Mouse (Mus musculus): ENCODE results near the gene Arhgef6. TPM values are rescaled to one million over a fixed set of nuclear protein-coding genes. Genes with fewer than 3 reads are reported as not detected.

The Arhgef6 gene
- total RNA-seq (2021) = 10 to 100 TPM; 30.4 to 31.4 TPM
- long read RNA-seq, experiment 1, partial matches to known transcripts = 0 of 4 reads
- long read RNA-seq, experiment 1, other reads (novel, unspliced or antisense) = 4 of 4 reads
- long read RNA-seq, experiment 2, partial matches to known transcripts = 0 of 1 reads
- long read RNA-seq, experiment 2, other reads (novel, unspliced or antisense) = 1 of 1 reads

- peak in 1 of 2 experiments; percentile 13 for DNase-seq (ENCODE audit: low spot score in 2 of 2)
Measured at GRCm38 (mm10) chrX:57338371-57339211, at the start of gene Arhgef6. Gene Arhgef6 (minus strand): TSS chrX:57338729.

GRCm38 (mm10) chrX:57380915-57381314 is 42.4 kb upstream of the Arhgef6 start:
- no peak for DNase-seq (ENCODE audit: low spot score in 2 of 2)

GRCm38 (mm10) chrX:57378579-57378978 is 40.0 kb upstream of the Arhgef6 start:
- no peak for DNase-seq (ENCODE audit: low spot score in 2 of 2)

- no peak for DNase-seq (ENCODE audit: low spot score in 2 of 2)
Measured at GRCm38 (mm10) chrX:57377096-57377495, 38.6 kb upstream of the Arhgef6 start.

- DNase-seq (ENCODE audit: low spot score in 2 of 2) = no peak
Measured at GRCm38 (mm10) chrX:57374029-57374428, 35.5 kb upstream of the Arhgef6 start.

- no peak for DNase-seq (ENCODE audit: low spot score in 2 of 2)
Measured at GRCm38 (mm10) chrX:57373543-57373942, 35.0 kb upstream of the Arhgef6 start.

GRCm38 (mm10) chrX:57372965-57373364 is 34.4 kb upstream of the Arhgef6 start:
- no peak for DNase-seq (ENCODE audit: low spot score in 2 of 2)

GRCm38 (mm10) chrX:57364891-57365569 is 26.5 kb upstream of the Arhgef6 start:
- no peak for DNase-seq (ENCODE audit: low spot score in 2 of 2)

GRCm38 (mm10) chrX:57359316-57359715 is 20.8 kb upstream of the Arhgef6 start:
- DNase-seq (ENCODE audit: low spot score in 2 of 2) = no peak

GRCm38 (mm10) chrX:57339220-57339619 is 691 bp upstream of the Arhgef6 start:
- no peak for DNase-seq (ENCODE audit: low spot score in 2 of 2)

GRCm38 (mm10) chrX:57337582-57337981 is 947 bp downstream of the Arhgef6 start:
- no peak for DNase-seq (ENCODE audit: low spot score in 2 of 2)

- no peak for DNase-seq (ENCODE audit: low spot score in 2 of 2)
Measured at GRCm38 (mm10) chrX:57336958-57337357, 1.6 kb downstream of the Arhgef6 start.

GRCm38 (mm10) chrX:57335313-57335712 is 3.2 kb downstream of the Arhgef6 start:
- DNase-seq (ENCODE audit: low spot score in 2 of 2) = no peak

- no peak for DNase-seq (ENCODE audit: low spot score in 2 of 2)
Measured at GRCm38 (mm10) chrX:57327668-57328338, 10.7 kb downstream of the Arhgef6 start.

GRCm38 (mm10) chrX:57326487-57327221 is 11.9 kb downstream of the Arhgef6 start:
- DNase-seq (ENCODE audit: low spot score in 2 of 2) = peak in 1 of 2 experiments; percentile 8

GRCm38 (mm10) chrX:57325861-57326461 is 12.6 kb downstream of the Arhgef6 start:
- no peak for DNase-seq (ENCODE audit: low spot score in 2 of 2)

- DNase-seq (ENCODE audit: low spot score in 2 of 2) = no peak
Measured at GRCm38 (mm10) chrX:57324891-57325290, 13.6 kb downstream of the Arhgef6 start.

- DNase-seq (ENCODE audit: low spot score in 2 of 2) = no peak
Measured at GRCm38 (mm10) chrX:57312066-57312465, 26.5 kb downstream of the Arhgef6 start.

GRCm38 (mm10) chrX:57309993-57310392 is 28.5 kb downstream of the Arhgef6 start:
- DNase-seq (ENCODE audit: low spot score in 2 of 2) = no peak

- no peak for DNase-seq (ENCODE audit: low spot score in 2 of 2)
Measured at GRCm38 (mm10) chrX:57306747-57307146, 31.8 kb downstream of the Arhgef6 start.

Measured in layer of hippocampus, postnatal 14 days (tissue).